Mouse (Mus musculus): Measurements from ENCODE around the gene Gm42688. TPM values are rescaled to one million over a fixed set of nuclear protein-coding genes. Genes with fewer than 3 reads are reported as not detected.

Gene Gm42688
- total RNA-seq, 2 experiments from 2014 or later = 2.2 to 2.7 TPM

- no peak for DNase-seq (ENCODE audit: low spot score in 2 of 2)
Observed at GRCm38 (mm10) chr6:83083497-83083896, 17.9 kb upstream of the Gm42688 start.

GRCm38 (mm10) chr6:83084477-83084876, 16.9 kb upstream of the Gm42688 start:
- DNase-seq (ENCODE audit: low spot score in 2 of 2) = no peak

- no peak for DNase-seq (ENCODE audit: low spot score in 2 of 2)
Observed at GRCm38 (mm10) chr6:83086121-83087035, 15.0 kb upstream of the Gm42688 start, which contains the start of gene Lbx2. TSS of gene Lbx2 (plus strand) at chr6:83086367.

GRCm38 (mm10) chr6:83087205-83087925, 14.1 kb upstream of the Gm42688 start:
- peak in 1 of 2 experiments; percentile 25 for DNase-seq (ENCODE audit: low spot score in 2 of 2)

GRCm38 (mm10) chr6:83087926-83088260, 13.5 kb upstream of the Gm42688 start:
- DNase-seq (ENCODE audit: low spot score in 2 of 2) = no peak

GRCm38 (mm10) chr6:83092416-83093127, 8.8 kb upstream of the Gm42688 start:
- DNase-seq (ENCODE audit: low spot score in 2 of 2) = no peak

- no peak for DNase-seq (ENCODE audit: low spot score in 2 of 2)
Observed at GRCm38 (mm10) chr6:83095968-83096367, 5.4 kb upstream of the Gm42688 start.

- no peak for DNase-seq (ENCODE audit: low spot score in 2 of 2)
Observed at GRCm38 (mm10) chr6:83098411-83098810, 3.0 kb upstream of the Gm42688 start.

- DNase-seq (ENCODE audit: low spot score in 2 of 2) = peak in 1 of 2 experiments; percentile 72
Observed at GRCm38 (mm10) chr6:83101688-83102556, 505 bp downstream of the Gm42688 start.

GRCm38 (mm10) chr6:83103130-83103650, 1.8 kb downstream of the Gm42688 start:
- no peak for DNase-seq (ENCODE audit: low spot score in 2 of 2)

- DNase-seq (ENCODE audit: low spot score in 2 of 2) = no peak
Observed at GRCm38 (mm10) chr6:83104158-83104557, 2.7 kb downstream of the Gm42688 start.

GRCm38 (mm10) chr6:83107566-83108400, 6.4 kb downstream of the Gm42688 start:
- DNase-seq (ENCODE audit: low spot score in 2 of 2) = peak; percentile 77 to 86

GRCm38 (mm10) chr6:83108762-83109668, 7.6 kb downstream of the Gm42688 start, which contains the start of gene Mrpl53:
TSS of gene Mrpl53 (plus strand) at chr6:83109040.
- DNase-seq (ENCODE audit: low spot score in 2 of 2) = peak; percentile 64 to 86

GRCm38 (mm10) chr6:83111510-83112136, 10.2 kb downstream of the Gm42688 start:
- no peak for DNase-seq (ENCODE audit: low spot score in 2 of 2)

- DNase-seq (ENCODE audit: low spot score in 2 of 2) = peak; percentile 91 to 95
Observed at GRCm38 (mm10) chr6:83115011-83115671, 13.7 kb downstream of the Gm42688 start, which contains the start of gene Mogs. TSS of gene Mogs (plus strand) at chr6:83115496.

GRCm38 (mm10) chr6:83115682-83116372, 14.4 kb downstream of the Gm42688 start:
- DNase-seq (ENCODE audit: low spot score in 2 of 2) = peak in 1 of 2 experiments; percentile 38
